Mouse (Mus musculus) stomach, embryonic 16.5 days (tissue): Measurements from ENCODE around the gene Zbtb18. TPM values are rescaled to one million over a fixed set of nuclear protein-coding genes. Genes with fewer than 3 reads are reported as not detected.

Experiments used
- ATAC-seq: fragments of 200-750 bp; cut with Nextera tagmentation; 2 replicates; pipeline ENCODE4 v1.8.0; 2017; ENCODE audit warnings: moderate number of reproducible peaks, moderate TSS enrichment; ENCODE audit not compliant: insufficient read depth, low FRiP score
- H3K27ac ChIP-seq: fragments of 300-500 bp; sonication (generic); 2 replicates; pipeline ENCODE4 v1.5.1; 2014; ENCODE audit warnings: low read length
- H3K27me3 ChIP-seq: fragments of 300-500 bp; sonication (generic); 2 replicates; pipeline ENCODE4 v1.6.1; 2014; ENCODE audit warnings: low read length, control low read depth, mixed read lengths; ENCODE audit not compliant: control insufficient read depth, insufficient read depth
- H3K36me3 ChIP-seq: fragments of 300-500 bp; sonication (generic); 2 replicates; pipeline ENCODE4 v1.6.1; 2014; ENCODE audit warnings: low read length; ENCODE audit not compliant: control insufficient read depth, insufficient read depth
- H3K4me1 ChIP-seq: fragments of 300-500 bp; sonication (generic); 2 replicates; pipeline ENCODE4 v1.6.1; 2014; ENCODE audit warnings: low read length, control low read depth, mixed read lengths; ENCODE audit not compliant: control insufficient read depth, insufficient read depth
- H3K4me2 ChIP-seq: fragments of 300-500 bp; sonication (generic); 2 replicates; pipeline ENCODE4 v1.6.1; 2014; ENCODE audit warnings: low read depth, low read length, mixed read lengths
- H3K4me3 ChIP-seq: fragments of 300-500 bp; sonication (generic); replicated peaks from 2 replicates; pipeline ENCODE4 v1.5.1; 2014; ENCODE audit warnings: mild to moderate bottlenecking, low read length
- H3K9ac ChIP-seq: fragments of 300-500 bp; sonication (generic); 2 replicates; pipeline ENCODE4 v1.6.1; 2014; ENCODE audit warnings: low read length
- H3K9me3 ChIP-seq: fragments of 300-500 bp; sonication (generic); replicated peaks from 2 replicates; pipeline ENCODE4 v1.6.1; 2016; ENCODE audit warnings: low read length, control low read depth; ENCODE audit not compliant: control insufficient read depth
- WGBS: fragments of 180-500 bp; shearing (Covaris S2); extraction: QIAGEN DNeasy Blood & Tissue Kit; methylation state at CpG from one replicate; pipeline ENCODE4 v1.1.7; 2014; 5-methylcytosine and 5-hydroxymethylcytosine counted together
- polyA plus RNA-seq: library from polyadenylated mRNA; unstranded; fragments of >200 nt; fragmentation: Nextera tagmentation; extraction: Ambion mirVana; gene quantifications from 2 replicates; pipeline ENCODE4 v1.2.1, GENCODE M21; 2015

Gene Zbtb18
- polyA plus RNA-seq, 1 experiment from 2014 or later: 2.0 TPM

DNA sequence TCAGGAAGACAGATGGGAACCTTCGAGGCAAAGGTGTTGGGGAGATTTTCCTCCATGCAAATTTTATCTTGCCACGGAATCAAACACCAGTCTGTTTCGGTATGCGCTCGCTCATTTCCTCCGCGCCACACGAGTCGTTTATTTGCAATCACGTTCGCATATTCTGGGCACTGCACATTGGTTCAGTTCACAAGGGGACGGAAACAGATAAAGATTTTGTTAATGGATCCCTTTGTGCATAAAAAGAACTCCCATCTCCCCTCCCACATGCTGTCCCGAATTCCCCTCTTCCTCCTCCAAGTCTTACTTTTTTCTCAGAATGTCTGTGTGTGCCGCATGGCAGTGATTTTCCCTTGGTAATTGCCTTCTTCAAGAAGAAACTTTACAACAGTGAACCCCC is 13.8 kb upstream of the Zbtb18 start:
- H3K27me3 ChIP-seq: no peaks in the 10 kb centered on the region
- H3K9ac ChIP-seq: no peak overlapping the region
- H3K4me1 ChIP-seq: no peaks in the 10 kb centered on the region
- 75% methylated on average over 14 of the region's 14 CpGs for WGBS
- H3K27ac ChIP-seq: no peak overlapping the region
- no peaks in the 10 kb centered on the region for H3K36me3 ChIP-seq
- no peak overlapping the region for H3K4me2 ChIP-seq
- H3K4me3 ChIP-seq: no peak overlapping the region
- H3K9me3 ChIP-seq: no peaks in the 10 kb centered on the region
- ATAC-seq: no peak

DNA sequence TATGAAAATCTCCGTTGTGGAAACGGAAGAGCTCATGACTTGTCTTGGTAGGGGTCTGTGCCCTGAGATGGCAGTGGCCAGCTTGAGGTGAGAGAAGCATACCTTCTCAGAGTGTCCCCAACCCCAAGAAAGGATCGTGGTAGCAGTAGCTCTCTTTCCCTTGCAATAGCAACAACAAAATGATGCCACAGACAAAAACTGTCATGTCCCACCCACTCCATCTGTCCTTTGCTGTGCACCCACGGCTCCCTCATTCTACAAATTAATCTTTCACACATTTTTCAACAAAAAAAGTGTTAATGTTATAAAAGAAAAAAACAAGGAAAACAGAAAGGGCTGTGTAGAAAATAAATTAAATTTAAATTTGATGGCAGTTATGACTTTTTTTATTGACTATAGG is 13.1 kb upstream of the Zbtb18 start:
- Histone ChIP-seq H3K9ac (no peak overlapping the region), H3K27me3 (no peaks in the 10 kb centered on the region), H3K27ac (no peak overlapping the region), H3K4me2 (no peak overlapping the region), H3K4me1 (no peaks in the 10 kb centered on the region), H3K4me3 (no peak overlapping the region), H3K36me3 (no peaks in the 10 kb centered on the region), H3K9me3 (no peaks in the 10 kb centered on the region)
- WGBS: 66% methylated on average over 4 of the region's 4 CpGs
- no peak for ATAC-seq

DNA sequence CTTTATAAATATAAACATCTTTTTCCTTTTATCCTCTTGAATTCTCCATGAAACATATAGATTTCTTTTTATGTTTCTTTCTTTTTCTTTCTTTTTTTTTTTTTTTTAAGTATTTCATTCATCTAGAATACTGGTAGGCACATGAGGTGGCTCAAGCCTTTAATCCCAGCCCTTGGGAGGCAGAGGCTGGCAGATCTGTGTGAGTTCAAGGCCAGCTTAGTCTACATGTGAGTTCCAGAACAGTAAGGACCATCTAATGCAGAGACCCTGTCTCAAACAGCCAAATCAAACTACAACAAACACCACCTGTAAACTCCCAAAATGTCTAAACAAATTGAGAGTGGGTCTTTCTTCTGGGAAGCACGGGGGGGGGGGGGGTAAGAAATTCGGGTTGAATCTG is 1.7 kb upstream of the Zbtb18 start:
- no peak for ATAC-seq
- H3K27ac ChIP-seq: no peak overlapping the region
- H3K4me2 ChIP-seq: peak overlapping the region; percentile 58
- peaks cover 9% of the 10 kb centered on the region for H3K4me1 ChIP-seq
- H3K27me3 ChIP-seq: no peaks in the 10 kb centered on the region
- H3K9me3 ChIP-seq: no peaks in the 10 kb centered on the region
- H3K36me3 ChIP-seq: no peaks in the 10 kb centered on the region
- no peak overlapping the region for H3K9ac ChIP-seq
- no peak overlapping the region for H3K4me3 ChIP-seq
- WGBS: 0% methylated on average over 1 of the region's 2 CpGs

DNA sequence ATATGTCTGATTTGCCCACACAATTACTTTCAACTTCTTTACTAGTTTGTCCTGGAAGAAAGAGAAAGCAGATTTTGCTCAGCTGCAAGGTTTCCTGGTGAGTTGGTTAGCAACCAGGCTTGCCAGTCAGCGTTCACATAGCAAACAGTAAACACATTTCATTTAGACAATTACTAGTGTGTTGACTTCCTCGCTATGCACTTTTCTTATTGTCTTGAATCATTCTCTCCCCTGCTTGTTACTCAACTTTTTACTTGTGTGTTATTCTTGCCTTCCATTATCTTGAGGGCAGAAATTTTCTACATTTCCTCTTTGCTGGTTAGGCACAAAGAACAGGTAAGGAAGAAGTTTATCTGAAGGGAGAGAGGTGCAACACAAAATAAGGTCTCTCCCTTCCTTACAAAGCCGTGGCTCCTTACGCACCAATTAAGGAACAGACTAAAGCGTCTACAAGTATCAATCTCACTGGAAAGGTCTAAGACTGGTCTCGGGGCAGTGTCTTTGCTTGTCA is 1.1 kb upstream of the Zbtb18 start:
- no peaks in the 10 kb centered on the region for H3K9me3 ChIP-seq
- H3K4me2 ChIP-seq: peak overlapping the region; percentile 58
- WGBS: 1% methylated on average over 6 of the region's 6 CpGs
- H3K4me1 ChIP-seq: peaks cover 12% of the 10 kb centered on the region
- H3K36me3 ChIP-seq: no peaks in the 10 kb centered on the region
- H3K27ac ChIP-seq: peak overlapping the region; percentile 99
- H3K9ac ChIP-seq: peak overlapping the region; percentile 87
- peak overlapping the region; percentile 84 for H3K4me3 ChIP-seq
- no peaks in the 10 kb centered on the region for H3K27me3 ChIP-seq
- ATAC-seq: no peak

DNA sequence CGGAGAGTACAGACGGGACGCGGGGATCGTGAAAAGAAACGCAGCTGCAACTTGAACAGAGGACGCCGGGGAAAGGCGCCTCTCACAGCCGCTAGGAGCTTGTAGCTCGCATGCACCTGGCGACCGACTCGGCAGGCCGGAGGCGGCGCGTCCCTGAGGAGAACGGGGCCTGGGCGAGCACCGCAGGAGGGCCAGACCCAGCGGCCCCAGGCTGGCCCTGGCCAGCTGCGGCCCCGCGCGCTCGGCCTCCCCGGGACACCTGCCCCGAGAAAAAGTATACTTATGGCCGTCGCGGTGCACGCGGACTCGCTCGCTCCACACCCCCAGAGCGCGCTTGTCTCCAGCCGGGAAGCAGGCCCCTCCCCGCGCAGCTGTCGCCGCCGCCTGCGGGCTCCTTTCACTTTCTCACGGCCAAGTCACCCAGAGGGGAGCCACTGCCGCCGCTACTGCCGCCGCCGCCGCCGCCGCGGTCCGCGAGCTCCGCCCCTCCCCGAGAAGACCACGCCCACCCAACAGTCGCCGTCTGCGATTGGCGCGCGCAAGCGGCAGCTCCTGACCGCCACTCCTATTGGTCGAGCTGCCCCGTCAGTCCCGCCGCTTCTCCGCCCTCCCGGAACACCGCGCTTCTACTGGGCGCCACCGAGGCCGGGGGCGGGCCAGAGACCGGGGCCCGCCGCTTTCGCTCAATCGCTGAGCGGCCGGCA is 507 bp upstream of the Zbtb18 start:
- ATAC-seq: peak; percentile 99
- Histone ChIP-seq H3K9ac (peak overlapping the region; percentile 87), H3K27ac (peak overlapping the region; percentile 99), H3K36me3 (no peaks in the 10 kb centered on the region), H3K27me3 (no peaks in the 10 kb centered on the region), H3K4me2 (peak overlapping the region; percentile 58), H3K9me3 (no peaks in the 10 kb centered on the region), H3K4me3 (peak overlapping the region; percentile 84), H3K4me1 (peaks cover 12% of the 10 kb centered on the region)
- WGBS: under 1% methylated on average over 77 of the region's 87 CpGs

DNA sequence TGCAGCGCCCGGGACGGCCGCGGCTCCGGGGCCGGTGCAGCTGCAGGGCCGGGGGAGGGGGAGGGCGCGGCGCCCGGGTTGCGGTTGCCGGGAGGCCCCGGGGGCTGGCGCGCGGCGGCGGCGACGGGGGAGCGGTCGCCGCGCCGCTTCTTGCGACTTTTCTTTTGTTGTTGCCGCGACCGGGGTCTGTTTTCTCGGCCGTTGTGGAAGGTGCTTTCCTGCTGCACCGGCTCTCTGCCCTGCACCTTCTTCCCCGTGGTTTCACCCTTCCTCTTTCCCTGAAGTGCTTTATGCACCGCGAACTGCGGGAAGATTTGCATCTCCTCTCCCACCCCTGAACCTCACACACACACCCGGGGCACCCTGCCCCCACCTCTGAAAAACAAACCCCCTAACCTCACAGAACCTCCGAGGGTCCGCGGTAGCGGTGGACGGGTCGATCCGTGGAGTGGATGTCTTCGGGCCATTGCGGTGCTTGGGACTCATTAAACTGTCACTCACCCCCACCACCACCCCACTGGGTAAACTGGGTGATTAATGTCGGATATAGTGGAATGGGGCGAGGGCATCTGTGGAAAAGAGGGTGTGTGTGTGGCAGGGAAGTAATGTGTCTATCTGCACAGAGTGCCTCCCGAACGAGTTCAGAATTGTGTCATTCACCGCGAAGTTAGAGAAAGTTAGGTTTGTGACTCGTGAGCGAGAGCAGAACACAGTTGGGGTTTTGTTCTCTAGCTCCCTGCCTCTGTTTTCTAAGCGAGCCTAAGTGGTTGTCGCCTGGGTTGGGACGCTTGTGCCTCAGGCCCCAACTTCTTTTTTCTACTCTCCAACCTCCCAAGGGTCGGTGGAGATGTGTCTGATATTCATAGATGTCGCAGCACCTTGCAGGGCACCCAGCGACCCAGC is 921 bp downstream of the Zbtb18 start:
- peaks cover 12% of the 10 kb centered on the region for H3K4me1 ChIP-seq
- ATAC-seq: no peak
- H3K4me2 ChIP-seq: peak overlapping the region; percentile 77
- H3K9me3 ChIP-seq: no peaks in the 10 kb centered on the region
- WGBS: under 1% methylated on average over 53 of the region's 62 CpGs
- no peaks in the 10 kb centered on the region for H3K27me3 ChIP-seq
- peak overlapping the region; percentile 74 for H3K4me3 ChIP-seq
- peaks cover 7% of the 10 kb centered on the region for H3K36me3 ChIP-seq
- H3K27ac ChIP-seq: peak overlapping the region; percentile 96
- peak overlapping the region; percentile 94 for H3K9ac ChIP-seq

DNA sequence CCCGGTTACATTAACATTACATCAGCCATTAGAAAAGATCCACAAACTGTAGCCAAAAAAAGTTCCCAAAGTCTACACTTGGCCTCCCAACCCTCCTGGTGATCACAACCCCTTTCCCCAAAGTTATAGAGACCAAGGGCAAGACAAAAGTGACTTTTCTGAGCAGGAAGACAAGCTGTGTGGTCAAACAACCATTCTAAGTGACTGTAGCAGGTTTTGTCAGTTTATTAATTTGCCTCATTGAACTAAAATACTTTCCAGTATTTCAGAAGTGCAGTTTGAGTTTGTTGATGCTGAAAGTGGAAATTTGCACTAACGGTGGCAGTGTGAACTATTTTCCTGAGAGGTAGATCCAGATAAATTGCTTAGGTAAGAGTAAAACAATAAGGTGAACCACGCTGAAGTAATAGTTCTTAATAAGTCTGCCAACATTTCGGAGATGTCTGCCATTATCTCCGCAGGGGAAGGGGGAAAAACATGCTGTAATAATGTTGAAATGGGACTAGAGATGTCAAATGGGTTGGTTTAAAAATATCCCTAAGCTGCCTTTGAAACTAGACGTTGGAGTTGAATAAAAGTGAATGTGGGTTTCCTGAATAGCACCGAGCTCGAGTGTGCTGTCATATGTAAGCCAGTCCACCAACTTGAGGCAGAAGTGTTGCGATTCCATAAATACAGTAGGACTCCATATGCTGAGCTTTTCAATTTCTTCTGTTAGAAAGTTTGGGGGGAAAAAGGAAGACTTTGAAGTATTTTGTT is 1.8 kb downstream of the Zbtb18 start:
- H3K27ac ChIP-seq: peak overlapping the region; percentile 96; the same call in 1 of the 2 replicates
- peak overlapping the region; percentile 77 for H3K4me2 ChIP-seq
- H3K4me3 ChIP-seq: peak overlapping the region; percentile 74
- H3K4me1 ChIP-seq: peaks cover 12% of the 10 kb centered on the region
- no peak for ATAC-seq
- H3K9ac ChIP-seq: peak overlapping the region; percentile 94
- 32% methylated on average over 9 of the region's 9 CpGs for WGBS
- no peaks in the 10 kb centered on the region for H3K9me3 ChIP-seq
- peaks cover 7% of the 10 kb centered on the region for H3K36me3 ChIP-seq
- H3K27me3 ChIP-seq: no peaks in the 10 kb centered on the region

DNA sequence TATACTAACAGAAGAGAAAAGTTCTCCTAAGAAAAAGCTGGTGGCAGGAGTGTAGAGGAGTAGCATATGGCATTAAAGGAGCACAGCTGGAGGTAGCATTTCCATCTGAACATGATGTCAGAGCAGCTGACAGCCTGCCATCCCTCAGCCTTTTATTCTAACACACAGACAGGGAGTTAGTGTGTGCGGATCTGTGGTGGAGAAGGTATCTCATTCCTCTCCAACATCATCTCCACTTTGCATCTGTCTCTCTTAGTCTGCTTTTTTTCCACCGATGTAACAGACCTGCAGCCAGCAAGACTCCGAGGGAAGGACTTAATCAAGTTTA is 2.3 kb downstream of the Zbtb18 start:
- 39% methylated on average over 3 of the region's 3 CpGs for WGBS

More for the DNA sequence above, 2.3 kb downstream of the Zbtb18 start:
- no peak overlapping the region for H3K27ac ChIP-seq
- H3K9me3 ChIP-seq: no peaks in the 10 kb centered on the region
- H3K4me2 ChIP-seq: peak overlapping the region; percentile 77
- ATAC-seq: no peak
- H3K27me3 ChIP-seq: no peaks in the 10 kb centered on the region
- no peak overlapping the region for H3K9ac ChIP-seq
- peaks cover 7% of the 10 kb centered on the region for H3K36me3 ChIP-seq
- H3K4me1 ChIP-seq: peaks cover 12% of the 10 kb centered on the region
- H3K4me3 ChIP-seq: peak overlapping the region; percentile 74; the same call in 1 of the 2 replicates
